Mouse (Mus musculus): ENCODE measurements around the gene Vpreb1.

GRCm38 (mm10) chr16:16918441-16919117 lies 47.9 kb upstream of the Vpreb1 start:
- TF ChIP-seq CTCF (IDR thresholded peaks at IDR 0.05; ENCODE audit: low read depth): no peak
- TF ChIP-seq EP300 (IDR thresholded peaks at IDR 0.05; ENCODE audit: low read depth): no peak

All from liver, embryonic 14.5 days (tissue).